Mouse (Mus musculus) ES-E14 (cell line): Measurements from ENCODE around the gene Klk7.

Source experiments
- CHD2 ChIP-seq: IDR thresholded peaks from 2 replicates; pipeline ENCODE4 v1.6.1; 2014; ENCODE audit warnings: mild to moderate bottlenecking, low read depth, low read length, inconsistent platforms
- HCFC1 ChIP-seq: IDR thresholded peaks from 2 replicates; pipeline ENCODE4 v1.6.1; 2012; ENCODE audit warnings: low read length, inconsistent platforms, borderline replicate concordance; ENCODE audit not compliant: insufficient read depth
- MAFK ChIP-seq: IDR thresholded peaks from 2 replicates; pipeline ENCODE4 v1.6.1; 2014; ENCODE audit warnings: mild to moderate bottlenecking, low read depth, low read length, inconsistent platforms; ENCODE audit not compliant: insufficient read depth
- ZNF384 ChIP-seq: IDR thresholded peaks from 2 replicates; pipeline ENCODE4 v1.6.1; 2012; ENCODE audit warnings: low read depth, low read length, inconsistent platforms

GRCm38 (mm10) chr7:43821581-43821980 is 10.5 kb downstream of the Klk7 start:
- TF ChIP-seq HCFC1 (no peak), MAFK (no peak), ZNF384 (no peak), CHD2 (no peak)
